Mouse (Mus musculus): ENCODE measurements around the gene Iqgap1. TPM values are rescaled to one million over a fixed set of nuclear protein-coding genes. Genes with fewer than 3 reads are reported as not detected.

Iqgap1 gene
- total and polyA plus RNA-seq, 3 experiments, result 20.6 to 87.9 (median 58.8) TPM

DNA sequence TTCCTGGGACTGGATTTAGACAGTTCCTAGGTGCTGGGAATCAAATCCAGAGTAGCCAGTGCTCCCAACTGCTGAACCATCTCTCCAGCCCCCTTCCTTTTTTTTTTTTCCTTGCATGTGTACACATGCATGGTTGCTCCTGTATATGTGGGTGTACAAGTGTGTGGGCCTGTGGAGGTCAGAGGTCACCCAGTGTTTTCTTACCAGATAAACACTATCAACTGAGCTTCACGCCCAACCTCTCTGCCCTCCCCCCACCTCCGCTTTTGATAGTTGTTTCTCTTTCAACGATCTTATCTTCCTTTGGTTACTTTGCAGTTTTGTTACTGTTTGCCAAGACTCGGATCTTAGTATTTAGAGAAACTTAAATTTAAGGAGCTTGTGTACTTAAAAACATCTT, 128.9 kb downstream of the Iqgap1 start (continued):
- TF ChIP-seq NRF1 (IDR thresholded peaks at IDR 0.05; ENCODE audit: insufficient read depth, low read depth, low read length, poor library complexity, severe bottlenecking) (no peak), POLR2A (IDR thresholded peaks at IDR 0.05; ENCODE audit: control insufficient read depth in 1 of 2, insufficient read depth in 1 of 2, low read depth in 1 of 2, low read length in 2 of 2, poor library complexity in 1 of 2) (no peak), ZMIZ1 (IDR thresholded peaks at IDR 0.05; ENCODE audit: low read depth, low read length) (no peak), MAZ (IDR thresholded peaks at IDR 0.05; ENCODE audit: low read depth, low read length) (peak; percentile 45; the same call in 1 of the 2 replicates), CTCF (IDR thresholded peaks at IDR 0.05 in 2 of 3, conservative IDR thresholded peaks at IDR 0.05 in 1 of 3; ENCODE audit: control insufficient read depth in 1 of 3, insufficient read depth in 1 of 3, low read depth in 2 of 3, low read length in 3 of 3, poor library complexity in 1 of 3, severe bottlenecking in 1 of 3) (no peak), USF2 (IDR thresholded peaks at IDR 0.05; ENCODE audit: borderline replicate concordance in 1 of 2, insufficient read depth in 1 of 2, low read depth in 1 of 2, low read length in 2 of 2) (no peak), MYC (IDR thresholded peaks at IDR 0.05; ENCODE audit: low read depth, low read length) (no peak), USF1 (IDR thresholded peaks at IDR 0.05; ENCODE audit: low read depth, low read length) (no peak), UBTF (IDR thresholded peaks at IDR 0.05; ENCODE audit: borderline replicate concordance, insufficient read depth, low read depth, low read length) (no peak), ETS1 (IDR thresholded peaks at IDR 0.05; ENCODE audit: low read depth, low read length) (peak; percentile 84)

DNA sequence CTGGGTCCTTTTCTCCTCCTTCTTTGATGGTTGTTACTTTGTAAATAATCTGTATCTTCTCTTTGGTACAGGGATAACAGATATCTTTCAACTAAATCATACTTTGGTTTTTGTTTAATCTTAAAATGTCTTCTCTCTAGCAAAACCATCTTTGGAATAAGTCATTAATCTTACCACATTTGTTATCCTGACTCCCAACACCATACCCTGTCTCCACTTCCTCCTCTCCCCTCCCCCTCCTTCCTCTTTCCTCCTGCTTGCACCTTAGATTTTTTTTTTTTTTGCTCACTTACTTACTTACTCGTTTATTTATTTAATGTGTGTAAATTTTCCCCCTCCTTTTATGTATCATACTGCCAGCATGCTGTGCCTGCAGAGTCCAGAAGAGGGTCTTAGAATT, 129.4 kb downstream of the Iqgap1 start:
- Histone ChIP-seq H3K9ac (ENCODE audit: control insufficient read depth, low read depth, low read length, poor library complexity, severe bottlenecking) (peak overlapping the region; percentile 13; the same call in 1 of the 2 replicates), H3K4me1 (ENCODE audit: control insufficient read depth in 1 of 2, insufficient read depth in 2 of 2, low read length in 2 of 2) (peaks cover 15 to 46% of the 10 kb centered on the region in 2 experiments), H3K36me3 (ENCODE audit: control insufficient read depth in 1 of 2, insufficient read depth in 2 of 2, low read length in 2 of 2) (peaks cover 0 to 34% of the 10 kb centered on the region in 2 experiments; a peak in 2 of 4 replicates), H3K27ac (ENCODE audit: control insufficient read depth, low read depth, low read length) (peak overlapping the region; percentile 72), H3K79me2 (ENCODE audit: control insufficient read depth, insufficient read depth, low read length, poor library complexity) (no peaks in the 10 kb centered on the region), H3K9me3 (replicated peaks; ENCODE audit: insufficient read depth, low read length) (no peaks in the 10 kb centered on the region), H3K4me3 (ENCODE audit: control insufficient read depth in 1 of 2, insufficient read depth in 1 of 2, low read depth in 2 of 2, low read length in 2 of 2) (no peak overlapping the region), H3K27me3 (ENCODE audit: control insufficient read depth in 1 of 2, insufficient read depth in 2 of 2, low read length in 2 of 2) (no peaks in the 10 kb centered on the region)
- DNase-seq (ENCODE audit: low read depth, low spot score), result peak; percentile 70
- TF ChIP-seq CHD1 (IDR thresholded peaks at IDR 0.05; ENCODE audit: low read depth, low read length) (no peak), ETS1 (IDR thresholded peaks at IDR 0.05; ENCODE audit: low read depth, low read length) (peak; percentile 73), HCFC1 (IDR thresholded peaks at IDR 0.05; ENCODE audit: low read depth, low read length) (peak; percentile 49; the same call in 1 of the 2 replicates), TCF12 (IDR thresholded peaks at IDR 0.05; ENCODE audit: low read depth, low read length) (peak; percentile 79), NELFE (IDR thresholded peaks at IDR 0.05; ENCODE audit: low read depth, low read length) (no peak), CHD2 (IDR thresholded peaks at IDR 0.05; ENCODE audit: low read length) (peak; percentile 45; the same call in 1 of the 2 replicates), TAL1 (IDR thresholded peaks at IDR 0.05; ENCODE audit: low read length) (no peak), GABPA (IDR thresholded peaks at IDR 0.05; ENCODE audit: low read depth, low read length) (no peak), BHLHE40 (IDR thresholded peaks at IDR 0.05; ENCODE audit: borderline replicate concordance, low read depth, low read length) (peak; percentile 44; the same call in 1 of the 2 replicates), RCOR1 (IDR thresholded peaks at IDR 0.05; ENCODE audit: low read depth, low read length) (peak; percentile 91), EP300 (IDR thresholded peaks at IDR 0.05; ENCODE audit: low read depth in 1 of 2, low read length in 2 of 2) (peak; percentile 85 to 90), MAZ (IDR thresholded peaks at IDR 0.05; ENCODE audit: low read depth, low read length) (0 out of 2 replicates have a peak, but pooled peaks have one; percentile 23), ZNF384 (IDR thresholded peaks at IDR 0.05; ENCODE audit: low read depth, low read length) (peak; percentile 95), GATA1 (IDR thresholded peaks at IDR 0.05; ENCODE audit: low read depth, low read length) (peak; percentile 85), KAT2A (conservative IDR thresholded peaks at IDR 0.05; ENCODE audit: low read depth, low read length) (no peak), MAFK (IDR thresholded peaks at IDR 0.05; ENCODE audit: borderline replicate concordance, low read depth, low read length) (peak; percentile 45; the same call in 1 of the 2 replicates), ZC3H11A (IDR thresholded peaks at IDR 0.05; ENCODE audit: low read depth, low read length) (peak; percentile 6; the same call in 1 of the 2 replicates), MAX (IDR thresholded peaks at IDR 0.05; ENCODE audit: low read length) (no peak), POLR2A (IDR thresholded peaks at IDR 0.05; ENCODE audit: control insufficient read depth in 1 of 2, insufficient read depth in 1 of 2, low read depth in 1 of 2, low read length in 2 of 2, poor library complexity in 1 of 2) (no peak)

Measured in MEL (cell line).